Mouse (Mus musculus): ENCODE results near the gene Ncl. TPM values are rescaled to one million over a fixed set of nuclear protein-coding genes. Genes with fewer than 3 reads are reported as not detected.

The Ncl gene
- polyA plus RNA-seq, 1 experiment = 286 TPM

DNA sequence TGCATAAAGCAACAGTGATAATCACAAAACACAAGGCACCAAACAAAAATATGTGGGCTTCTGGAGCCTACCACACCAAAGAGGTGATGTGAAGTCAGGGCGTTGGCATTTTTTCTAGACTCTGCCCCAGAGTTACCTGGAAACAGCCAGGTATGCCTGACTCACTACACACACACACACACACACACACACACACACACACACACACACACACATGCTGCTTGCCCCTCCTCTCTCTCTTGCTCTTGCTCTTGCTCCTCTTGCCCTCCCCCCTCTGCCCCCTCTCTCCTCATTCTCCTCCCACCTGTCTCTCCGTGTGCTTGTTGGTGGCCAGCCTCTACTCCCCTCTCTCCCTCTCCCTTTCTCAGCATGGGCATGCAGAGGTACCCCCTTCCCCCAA is 22.9 kb downstream of the Ncl start:
- TF ChIP-seq MYOG (IDR thresholded peaks at IDR 0.05; ENCODE audit: control insufficient read depth, extremely low read depth, insufficient read length) (no peak), MAX (IDR thresholded peaks at IDR 0.05) (no peak), CEBPB (IDR thresholded peaks at IDR 0.05; ENCODE audit: low read depth) (no peak)
- Histone ChIP-seq H3ac (ENCODE audit: control insufficient read depth, insufficient read length, low read depth) (no peak overlapping the region), H3K4me3 (ENCODE audit: insufficient read depth, poor library complexity, severe bottlenecking) (no peak overlapping the region), H3K79me2 (ENCODE audit: control insufficient read depth, insufficient read depth) (no peaks in the 10 kb centered on the region), H3K79me3 (ENCODE audit: low read depth) (no peaks in the 10 kb centered on the region), H3K36me3 (ENCODE audit: control insufficient read depth, insufficient read depth) (no peaks in the 10 kb centered on the region), H3K27me3 (ENCODE audit: control insufficient read depth, insufficient read depth, insufficient read length) (peaks cover 8% of the 10 kb centered on the region)

DNA sequence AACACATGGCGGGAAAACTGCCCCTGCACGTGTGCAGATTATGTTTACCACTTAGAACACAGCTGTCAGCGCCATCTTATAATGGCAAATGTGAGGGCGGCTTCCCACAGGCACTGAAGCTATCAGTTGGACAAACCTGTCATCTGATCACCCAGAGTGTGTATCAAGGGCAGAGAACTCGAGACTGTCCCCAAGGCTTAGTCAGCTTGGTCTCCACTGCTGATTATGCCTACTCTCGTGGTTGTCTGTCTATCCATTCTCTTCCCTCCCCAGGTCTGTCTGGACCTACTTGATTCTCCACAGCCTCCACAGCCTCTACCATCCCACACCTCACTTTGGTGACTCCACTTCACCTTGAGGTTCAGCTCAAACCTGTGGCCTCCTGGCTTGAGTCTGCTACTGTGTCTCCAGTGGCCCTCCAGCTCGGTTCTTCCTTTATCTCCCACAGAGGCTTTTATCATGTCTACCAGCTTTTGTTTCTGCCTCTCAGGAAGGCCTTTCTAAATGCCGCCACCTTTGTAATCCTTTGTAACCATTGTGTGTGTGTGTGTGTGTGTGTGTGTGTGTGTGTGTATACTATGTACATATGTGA is 38.3 kb downstream of the Ncl start:
- no peaks in the 10 kb centered on the region for H3K79me3 ChIP-seq (ENCODE audit: low read depth)
- no peaks in the 10 kb centered on the region for H3K27me3 ChIP-seq (ENCODE audit: control insufficient read depth, insufficient read depth, insufficient read length)
- H3K4me3 ChIP-seq (ENCODE audit: insufficient read depth, poor library complexity, severe bottlenecking) = no peak overlapping the region
- no peaks in the 10 kb centered on the region for H3K36me3 ChIP-seq (ENCODE audit: control insufficient read depth, insufficient read depth)
- TF ChIP-seq MYOG (IDR thresholded peaks at IDR 0.05; ENCODE audit: control insufficient read depth, extremely low read depth, insufficient read length) (no peak), MAX (IDR thresholded peaks at IDR 0.05) (no peak), MYOD1 (IDR thresholded peaks at IDR 0.05; ENCODE audit: control insufficient read depth, insufficient read length, low read depth) (no peak), USF1 (IDR thresholded peaks at IDR 0.05; ENCODE audit: low read depth) (no peak), FOSL1 (IDR thresholded peaks at IDR 0.05; ENCODE audit: insufficient read depth, low read length, poor library complexity, severe bottlenecking) (no peak), CEBPB (IDR thresholded peaks at IDR 0.05; ENCODE audit: low read depth) (no peak), CTCF (IDR thresholded peaks at IDR 0.05; ENCODE audit: control insufficient read depth, insufficient read depth, insufficient read length) (no peak)
- H3K79me2 ChIP-seq (ENCODE audit: control insufficient read depth, insufficient read depth) = no peaks in the 10 kb centered on the region
- H3ac ChIP-seq (ENCODE audit: control insufficient read depth, insufficient read length, low read depth) = no peak overlapping the region

DNA sequence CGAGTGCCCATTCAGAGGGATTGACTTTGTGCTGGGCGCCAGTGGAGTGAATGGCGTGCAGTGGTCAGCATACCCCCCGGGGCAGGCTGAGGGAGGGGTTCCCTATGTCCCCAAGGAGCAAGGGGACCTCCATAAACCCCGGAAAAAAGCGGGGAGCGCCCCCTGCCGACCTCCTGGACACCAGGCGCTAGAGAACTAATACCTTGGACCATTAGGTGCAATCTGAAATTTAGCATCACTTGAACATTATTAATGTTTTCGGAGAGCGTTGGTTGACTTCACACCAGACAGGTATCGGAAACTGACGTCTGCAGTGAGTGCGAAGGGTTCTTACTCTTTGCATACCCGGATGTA is 45.5 kb downstream of the Ncl start:
- no peaks in the 10 kb centered on the region for H3K79me3 ChIP-seq (ENCODE audit: low read depth)
- TF ChIP-seq FOSL1 (IDR thresholded peaks at IDR 0.05; ENCODE audit: insufficient read depth, low read length, poor library complexity, severe bottlenecking) (no peak), USF1 (IDR thresholded peaks at IDR 0.05; ENCODE audit: low read depth) (no peak), CEBPB (IDR thresholded peaks at IDR 0.05; ENCODE audit: low read depth) (no peak), MAX (IDR thresholded peaks at IDR 0.05) (no peak), CTCF (IDR thresholded peaks at IDR 0.05; ENCODE audit: control insufficient read depth, insufficient read depth, insufficient read length) (no peak), MYOD1 (IDR thresholded peaks at IDR 0.05; ENCODE audit: control insufficient read depth, insufficient read length, low read depth) (no peak), MYOG (IDR thresholded peaks at IDR 0.05; ENCODE audit: control insufficient read depth, extremely low read depth, insufficient read length) (no peak)
- no peaks in the 10 kb centered on the region for H3K79me2 ChIP-seq (ENCODE audit: control insufficient read depth, insufficient read depth)
- H3K4me3 ChIP-seq (ENCODE audit: insufficient read depth, poor library complexity, severe bottlenecking) = no peak overlapping the region
- no peaks in the 10 kb centered on the region for H3K36me3 ChIP-seq (ENCODE audit: control insufficient read depth, insufficient read depth)
- peaks cover 9% of the 10 kb centered on the region for H3K27me3 ChIP-seq (ENCODE audit: control insufficient read depth, insufficient read depth, insufficient read length)
- no peak overlapping the region for H3ac ChIP-seq (ENCODE audit: control insufficient read depth, insufficient read length, low read depth)

DNA sequence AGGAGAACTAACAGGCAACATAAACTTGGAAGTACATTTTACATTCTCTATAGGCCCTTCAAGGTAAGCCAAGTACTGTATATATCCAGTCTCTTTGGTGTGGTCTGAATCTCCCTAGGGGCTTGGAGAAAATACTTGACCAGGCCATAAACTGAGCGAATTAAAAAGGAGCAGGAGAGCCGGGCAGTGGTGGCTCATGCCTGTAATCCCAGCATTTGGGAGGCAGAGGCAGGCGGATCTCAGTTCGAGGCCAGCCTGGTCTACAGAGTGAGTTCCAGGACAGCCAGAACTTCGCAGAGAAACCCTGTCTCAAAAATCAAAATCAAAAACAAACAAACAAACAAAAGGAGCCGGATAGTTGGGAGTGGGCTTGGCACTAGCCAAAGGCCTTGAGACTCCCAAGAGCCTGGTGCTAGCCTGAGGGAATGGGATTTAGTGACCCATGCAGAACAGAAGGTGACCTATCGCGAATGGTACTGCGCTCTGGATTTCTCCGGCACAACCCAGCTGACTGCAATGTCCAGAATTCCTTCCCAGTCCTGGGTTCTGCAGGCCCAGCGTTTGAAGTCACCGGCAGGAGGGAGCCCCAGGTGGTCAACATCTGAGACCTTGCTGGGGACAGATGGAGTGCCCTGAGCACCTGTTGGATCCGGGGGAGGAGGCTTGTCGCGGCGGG is 46.0 kb downstream of the Ncl start:
- Histone ChIP-seq H3K79me3 (ENCODE audit: low read depth) (no peaks in the 10 kb centered on the region), H3K4me3 (ENCODE audit: insufficient read depth, poor library complexity, severe bottlenecking) (no peak overlapping the region), H3K79me2 (ENCODE audit: control insufficient read depth, insufficient read depth) (no peaks in the 10 kb centered on the region), H3K36me3 (ENCODE audit: control insufficient read depth, insufficient read depth) (no peaks in the 10 kb centered on the region), H3ac (ENCODE audit: control insufficient read depth, insufficient read length, low read depth) (no peak overlapping the region), H3K27me3 (ENCODE audit: control insufficient read depth, insufficient read depth, insufficient read length) (peaks cover 9% of the 10 kb centered on the region)
- no peak for TF ChIP-seq FOSL1 (IDR thresholded peaks at IDR 0.05; ENCODE audit: insufficient read depth, low read length, poor library complexity, severe bottlenecking)
- no peak for TF ChIP-seq MYOG (IDR thresholded peaks at IDR 0.05; ENCODE audit: control insufficient read depth, extremely low read depth, insufficient read length)
- no peak for TF ChIP-seq CEBPB (IDR thresholded peaks at IDR 0.05; ENCODE audit: low read depth)
- no peak for TF ChIP-seq MAX (IDR thresholded peaks at IDR 0.05)
- TF ChIP-seq MYOD1 (IDR thresholded peaks at IDR 0.05; ENCODE audit: control insufficient read depth, insufficient read length, low read depth) = no peak
- no peak for TF ChIP-seq USF1 (IDR thresholded peaks at IDR 0.05; ENCODE audit: low read depth)
- TF ChIP-seq CTCF (IDR thresholded peaks at IDR 0.05; ENCODE audit: control insufficient read depth, insufficient read depth, insufficient read length) = no peak

DNA sequence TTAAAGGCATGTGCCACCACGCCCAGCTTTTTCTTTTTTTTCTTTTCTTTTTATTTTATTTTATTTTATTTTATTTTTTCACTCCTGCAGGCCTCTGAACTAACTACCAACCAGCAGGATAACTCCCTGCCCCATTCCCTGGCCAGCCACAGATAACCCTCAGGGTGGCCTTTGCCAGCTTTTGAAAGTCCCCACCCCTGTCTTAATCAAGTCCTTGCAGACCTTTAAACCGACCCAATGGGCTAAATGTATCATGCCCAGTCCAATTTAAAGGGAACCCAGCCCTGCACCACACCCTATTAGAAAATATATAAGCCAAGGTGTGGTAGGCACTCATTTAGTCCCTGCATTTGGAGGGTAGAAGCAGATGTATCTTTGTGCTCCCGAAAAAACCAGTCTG is 46.9 kb downstream of the Ncl start:
- Histone ChIP-seq H3K79me2 (ENCODE audit: control insufficient read depth, insufficient read depth) (no peaks in the 10 kb centered on the region), H3K79me3 (ENCODE audit: low read depth) (no peaks in the 10 kb centered on the region), H3ac (ENCODE audit: control insufficient read depth, insufficient read length, low read depth) (no peak overlapping the region), H3K4me3 (ENCODE audit: insufficient read depth, poor library complexity, severe bottlenecking) (no peak overlapping the region), H3K27me3 (ENCODE audit: control insufficient read depth, insufficient read depth, insufficient read length) (peaks cover 9% of the 10 kb centered on the region), H3K36me3 (ENCODE audit: control insufficient read depth, insufficient read depth) (no peaks in the 10 kb centered on the region)
- no peak for TF ChIP-seq MAX (IDR thresholded peaks at IDR 0.05)

DNA sequence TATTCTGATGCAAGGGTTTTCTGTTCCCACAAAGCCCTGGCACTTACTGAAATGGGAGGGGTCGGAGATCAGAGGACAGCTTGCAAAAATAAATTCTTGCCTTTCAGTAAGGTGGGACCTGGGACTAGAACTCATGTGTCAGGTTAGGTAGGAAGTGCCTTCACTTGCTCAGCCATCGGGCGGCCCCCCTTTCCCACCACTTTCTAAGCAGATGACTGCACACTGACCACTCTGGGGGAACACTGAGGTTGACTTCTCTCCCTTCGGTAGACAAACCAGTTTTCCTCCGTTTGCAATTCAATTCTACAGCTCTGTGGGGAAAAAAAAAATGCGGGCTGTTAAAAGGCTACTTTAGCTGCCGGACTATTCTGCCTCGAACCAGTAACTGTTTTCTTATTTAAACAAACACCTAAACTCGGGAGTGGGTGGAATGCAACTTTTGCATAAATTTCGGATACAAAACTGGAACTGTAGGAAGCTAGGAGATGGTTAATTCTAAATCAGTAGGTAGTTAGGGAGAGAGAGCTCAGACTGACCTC is 47.7 kb downstream of the Ncl start:
- Histone ChIP-seq H3K79me2 (ENCODE audit: control insufficient read depth, insufficient read depth) (no peaks in the 10 kb centered on the region), H3K27me3 (ENCODE audit: control insufficient read depth, insufficient read depth, insufficient read length) (peaks cover 9% of the 10 kb centered on the region), H3K79me3 (ENCODE audit: low read depth) (no peaks in the 10 kb centered on the region), H3K4me3 (ENCODE audit: insufficient read depth, poor library complexity, severe bottlenecking) (no peak overlapping the region), H3K36me3 (ENCODE audit: control insufficient read depth, insufficient read depth) (no peaks in the 10 kb centered on the region), H3ac (ENCODE audit: control insufficient read depth, insufficient read length, low read depth) (no peak overlapping the region)
- no peak for TF ChIP-seq FOSL1 (IDR thresholded peaks at IDR 0.05; ENCODE audit: insufficient read depth, low read length, poor library complexity, severe bottlenecking)
- no peak for TF ChIP-seq MYOD1 (IDR thresholded peaks at IDR 0.05; ENCODE audit: control insufficient read depth, insufficient read length, low read depth)
- TF ChIP-seq MAX (IDR thresholded peaks at IDR 0.05) = no peak
- TF ChIP-seq USF1 (IDR thresholded peaks at IDR 0.05; ENCODE audit: low read depth) = no peak
- TF ChIP-seq MYOG (IDR thresholded peaks at IDR 0.05; ENCODE audit: control insufficient read depth, extremely low read depth, insufficient read length) = no peak
- no peak for TF ChIP-seq CTCF (IDR thresholded peaks at IDR 0.05; ENCODE audit: control insufficient read depth, insufficient read depth, insufficient read length)
